ENCODE assay signal across 9 mouse cellular contexts in the genomic region with DNA sequence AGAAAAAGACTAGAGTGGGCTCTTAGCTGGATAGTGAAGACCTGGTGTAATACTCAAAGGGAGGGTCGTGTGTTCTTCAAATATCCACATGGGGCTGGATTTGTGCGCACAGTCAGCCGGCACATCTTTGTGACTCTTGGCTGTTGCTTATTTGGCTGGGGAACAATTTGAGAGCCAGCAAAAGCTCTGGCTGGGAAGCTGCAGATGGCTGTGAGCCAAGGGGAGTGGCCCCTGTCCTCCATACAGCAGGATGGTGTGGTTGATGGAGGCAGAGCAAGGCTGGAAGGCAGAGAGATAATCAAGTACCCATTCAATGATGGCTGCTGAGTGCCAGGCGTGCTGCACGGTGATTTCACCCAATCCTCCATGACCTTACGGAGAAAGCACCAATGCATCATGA.
DNase-seq lines count a peak whose midpoint lies in the region; ATAC-seq and TF ChIP-seq lines count a peak whose summit lies in the region.
"Had no signal": no experiment of that assay in that cellular context is flagged by ENCODE, and none has a peak within 500 bp of the region (broad histone marks: within the 10 kb centered on the region; RNA-seq: fewer than 3 reads in every experiment).

No protein-coding gene starts in this region.

- peak overlapping the region; percentile 44 for H3K4me3 ChIP-seq in megakaryocyte, embryonic 14.5 days (replicated peaks)
- no peak overlapping the region for H3K4me3 ChIP-seq in heart, embryonic 16.5 days (ENCODE audit: low read length)
- no peak overlapping the region for H3K4me3 ChIP-seq in small intestine, adult 2 months (ENCODE audit: low read depth, low read length)

- H3K27ac ChIP-seq in heart, embryonic 16.5 days (ENCODE audit: low read length), result peak overlapping the region; percentile 30; the same call in 1 of the 2 replicates
- peak overlapping the region; percentile 99 for H3K27ac ChIP-seq in small intestine, adult 2 months (ENCODE audit: insufficient read depth, low read depth, low read length)

- 29% methylated on average over 6 of the region's 6 CpGs for WGBS in heart, embryonic 16.5 days
- WGBS in small intestine, adult 2 months, result 19% methylated on average over 6 of the region's 6 CpGs

- no peak overlapping the region for H3K9ac ChIP-seq in heart, embryonic 16.5 days (ENCODE audit: low read length)

- no peaks in the 10 kb centered on the region for H3K36me3 ChIP-seq in megakaryocyte, embryonic 14.5 days (replicated peaks; ENCODE audit: low read length)
- H3K36me3 ChIP-seq in heart, embryonic 16.5 days (ENCODE audit: control insufficient read depth, insufficient read depth), result no peaks in the 10 kb centered on the region
- H3K36me3 ChIP-seq in small intestine, adult 2 months (ENCODE audit: control insufficient read depth, insufficient read depth, low read length), result no peaks in the 10 kb centered on the region

- no peaks in the 10 kb centered on the region for H3K27me3 ChIP-seq in megakaryocyte, embryonic 14.5 days (replicated peaks)
- H3K27me3 ChIP-seq in heart, embryonic 16.5 days (ENCODE audit: control insufficient read depth, insufficient read depth, low read length), result no peaks in the 10 kb centered on the region
- no peaks in the 10 kb centered on the region for H3K27me3 ChIP-seq in small intestine, adult 2 months (ENCODE audit: control insufficient read depth, insufficient read depth, low read length)

- H3K4me1 ChIP-seq in megakaryocyte, embryonic 14.5 days, result peaks cover 61% of the 10 kb centered on the region
- H3K4me1 ChIP-seq in heart, embryonic 16.5 days (ENCODE audit: control insufficient read depth, insufficient read depth, low read length), result peaks cover 14% of the 10 kb centered on the region
- H3K4me1 ChIP-seq in small intestine, adult 2 months (ENCODE audit: control insufficient read depth, insufficient read depth, insufficient read length, low read length), result peaks cover 15% of the 10 kb centered on the region

- TF ChIP-seq POLR2A in small intestine, adult 2 months (IDR thresholded peaks at IDR 0.05; ENCODE audit: low read depth, low read length), result no peak

- no peak for ATAC-seq in megakaryocyte, adult 5-6 weeks (ENCODE audit: poor library complexity, severe bottlenecking)
- ATAC-seq in heart, embryonic 16.5 days (replicated peaks; ENCODE audit: extremely low read depth, insufficient read depth, low FRiP score), result peak; percentile 80

- TF ChIP-seq CTCF in small intestine, adult 2 months (IDR thresholded peaks at IDR 0.05; ENCODE audit: extremely low read depth, insufficient read length, insufficient replicate concordance, low read depth, low read length), result no peak

- peak; percentile 18 for DNase-seq in gastrocnemius, postnatal 10 days
- no peak for DNase-seq in gastrocnemius, postnatal 25 days
- DNase-seq in layer of hippocampus, adult 9-11 months, result no peak
- no peak for DNase-seq in frontal cortex, postnatal 14 days (ENCODE audit: low spot score in 2 of 2)
- DNase-seq: adrenal gland, postnatal 25 days had no signal

- H3K9me3 ChIP-seq in megakaryocyte, embryonic 14.5 days, result no peaks in the 10 kb centered on the region
- no peaks in the 10 kb centered on the region for H3K9me3 ChIP-seq in heart, embryonic 16.5 days (replicated peaks; ENCODE audit: control insufficient read depth, low read length)

- H3K4me2 ChIP-seq in heart, embryonic 16.5 days (ENCODE audit: low read depth, low read length), result no peak overlapping the region
